Mouse (Mus musculus): ENCODE data around the gene Hnf4a. TPM values are rescaled to one million over a fixed set of nuclear protein-coding genes. Genes with fewer than 3 reads are reported as not detected.
A peak's percentile ranks its signal among the peaks of the same experiment; 100 is the strongest.

Hnf4a gene
- total and polyA plus RNA-seq, 3 experiments: not detected

DNA sequence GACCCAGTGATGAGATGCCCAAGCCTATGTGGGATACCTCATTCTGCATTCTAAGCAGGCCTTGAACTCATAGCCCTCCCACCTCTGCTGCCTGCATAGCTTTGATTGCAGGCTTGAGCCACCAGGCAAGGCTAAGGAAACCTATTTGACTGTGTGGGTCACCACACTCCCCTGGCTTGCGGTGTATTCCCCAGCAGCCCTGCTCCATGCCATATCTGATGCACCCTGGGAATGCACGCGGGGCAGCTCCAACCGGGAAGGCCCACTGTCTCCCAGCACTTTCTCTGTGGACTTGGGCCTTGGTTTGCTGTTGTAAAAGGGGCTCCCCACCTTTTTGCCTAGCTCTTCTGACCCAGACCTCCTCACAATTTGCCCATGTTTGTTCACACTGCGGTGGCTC is 106.6 kb downstream of the Hnf4a start:
- no peaks in the 10 kb centered on the region for H3K79me2 ChIP-seq (replicated peaks; ENCODE audit: control insufficient read depth, extremely low read depth, insufficient read depth, poor library complexity, severe bottlenecking)
- no peak overlapping the region for H3K27ac ChIP-seq (ENCODE audit: insufficient read depth, low read depth)
- H3K4me2 ChIP-seq (ENCODE audit: insufficient read depth, low read depth, poor library complexity, severe bottlenecking): no peak overlapping the region
- H3K9ac ChIP-seq (ENCODE audit: insufficient read depth, low read depth): no peak overlapping the region
- no peaks in the 10 kb centered on the region for H3K27me3 ChIP-seq (replicated peaks)
- peaks cover 68 to 95% of the 10 kb centered on the region in 2 experiments for H3K36me3 ChIP-seq (replicated peaks in 1 of 2; ENCODE audit: control insufficient read depth in 1 of 2, insufficient read depth in 1 of 2, low read length in 1 of 2)
- TF ChIP-seq ETS1 (conservative IDR thresholded peaks at IDR 0.05; ENCODE audit: low read depth, low read length) (no peak), POLR2AphosphoS2 (IDR thresholded peaks at IDR 0.05; ENCODE audit: low read depth, low read length) (0 out of 2 replicates have a peak, but pooled peaks have one; percentile 34)
- dilution Hi-C loops (cut with MboI; ENCODE audit: extremely low pct_ligation_motif_present, extremely low pct_unique_long_range_greater_than_20kb, low sequenced_read_pairs): no loop called here
- peaks cover 4% of the 10 kb centered on the region for H3K9me3 ChIP-seq (replicated peaks; ENCODE audit: low read length)
- DNase-seq (ENCODE audit: extremely low read depth): no peak
- peaks cover 0 to 13% of the 10 kb centered on the region in 2 experiments; a peak in 2 of 4 replicates for H3K4me1 ChIP-seq (ENCODE audit: control insufficient read depth in 1 of 2, insufficient read depth in 2 of 2)
- in situ Hi-C loops (cut with MboI; ENCODE audit: low pct_ligation_motif_present, low pct_unique_long_range_greater_than_20kb, low sequenced_read_pairs): no loop called here
- no peak overlapping the region for H3K4me3 ChIP-seq (replicated peaks in 1 of 3; ENCODE audit: low read depth in 2 of 3, low read length in 2 of 3, poor library complexity in 1 of 3)

DNA sequence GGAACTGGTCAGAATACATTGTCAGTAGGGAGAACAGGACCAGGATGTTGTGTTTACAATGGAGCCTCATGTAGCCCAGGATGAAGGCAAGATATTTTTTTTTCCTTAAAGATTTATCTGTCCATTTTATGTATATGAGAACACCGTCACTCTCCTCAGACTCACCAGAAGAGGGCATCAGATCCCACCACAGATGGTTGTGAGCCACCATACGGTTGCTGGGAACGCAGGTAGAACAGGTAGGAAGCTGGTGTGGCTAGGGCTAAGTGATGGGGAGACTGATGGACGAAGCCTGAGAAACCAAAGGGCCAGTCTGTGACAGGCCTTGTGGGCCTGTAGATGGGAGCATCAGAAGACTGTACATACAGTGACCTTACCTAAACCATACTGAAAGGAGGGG is 107.4 kb downstream of the Hnf4a start:
- Histone ChIP-seq H3K4me1 (ENCODE audit: control insufficient read depth in 1 of 2, insufficient read depth in 2 of 2) (peaks cover 0 to 6% of the 10 kb centered on the region in 2 experiments; a peak in 2 of 4 replicates), H3K9ac (ENCODE audit: insufficient read depth, low read depth) (no peak overlapping the region), H3K27me3 (replicated peaks) (no peaks in the 10 kb centered on the region), H3K9me3 (replicated peaks; ENCODE audit: low read length) (peaks cover 4% of the 10 kb centered on the region), H3K27ac (ENCODE audit: insufficient read depth, low read depth) (no peak overlapping the region), H3K4me3 (replicated peaks in 1 of 3; ENCODE audit: low read depth in 2 of 3, low read length in 2 of 3, poor library complexity in 1 of 3) (no peak overlapping the region), H3K4me2 (ENCODE audit: insufficient read depth, low read depth, poor library complexity, severe bottlenecking) (no peak overlapping the region), H3K36me3 (replicated peaks in 1 of 2; ENCODE audit: control insufficient read depth in 1 of 2, insufficient read depth in 1 of 2, low read length in 1 of 2) (peaks cover 72 to 98% of the 10 kb centered on the region in 2 experiments), H3K79me2 (replicated peaks; ENCODE audit: control insufficient read depth, extremely low read depth, insufficient read depth, poor library complexity, severe bottlenecking) (no peaks in the 10 kb centered on the region)
- dilution Hi-C loops (cut with MboI; ENCODE audit: extremely low pct_ligation_motif_present, extremely low pct_unique_long_range_greater_than_20kb, low sequenced_read_pairs): no loop called here
- TF ChIP-seq ZMIZ1 (IDR thresholded peaks at IDR 0.05; ENCODE audit: low read depth, low read length): 0 out of 2 replicates have a peak, but pooled peaks have one; percentile 10
- TF ChIP-seq ETS1 (conservative IDR thresholded peaks at IDR 0.05; ENCODE audit: low read depth, low read length): no peak
- no peak for TF ChIP-seq MAFK (IDR thresholded peaks at IDR 0.05; ENCODE audit: insufficient replicate concordance, low read length)
- in situ Hi-C loops (cut with MboI; ENCODE audit: low pct_ligation_motif_present, low pct_unique_long_range_greater_than_20kb, low sequenced_read_pairs): no loop called here
- no peak for DNase-seq (ENCODE audit: extremely low read depth)

DNA sequence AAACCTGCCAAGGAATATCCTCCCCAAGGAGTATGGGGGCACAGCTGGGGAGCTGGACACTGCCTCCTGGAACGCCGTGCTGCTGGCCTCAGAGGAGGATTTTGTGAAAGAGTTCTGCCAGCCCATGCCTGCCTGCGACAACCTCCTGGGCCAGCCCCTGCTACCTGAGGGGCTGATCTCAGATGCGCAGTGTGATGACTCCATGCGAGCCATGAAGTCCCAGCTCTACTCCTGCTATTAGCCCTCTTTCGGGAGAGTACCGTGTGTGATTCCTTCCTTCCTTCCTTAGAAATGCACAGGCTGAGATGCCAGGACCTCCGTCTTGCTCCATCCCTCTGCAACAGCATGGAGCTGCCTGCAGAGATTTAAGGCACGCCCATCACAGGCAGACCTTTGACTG is 108.8 kb downstream of the Hnf4a start:
- Histone ChIP-seq H3K36me3 (replicated peaks in 1 of 2; ENCODE audit: control insufficient read depth in 1 of 2, insufficient read depth in 1 of 2, low read length in 1 of 2) (peaks cover 78 to 98% of the 10 kb centered on the region in 2 experiments), H3K4me3 (replicated peaks in 1 of 3; ENCODE audit: low read depth in 2 of 3, low read length in 2 of 3, poor library complexity in 1 of 3) (no peak overlapping the region), H3K9me3 (replicated peaks; ENCODE audit: low read length) (peaks cover 4% of the 10 kb centered on the region), H3K79me2 (replicated peaks; ENCODE audit: control insufficient read depth, extremely low read depth, insufficient read depth, poor library complexity, severe bottlenecking) (no peaks in the 10 kb centered on the region), H3K4me1 (ENCODE audit: control insufficient read depth in 1 of 2, insufficient read depth in 2 of 2) (no peaks in the 10 kb centered on the region), H3K4me2 (ENCODE audit: insufficient read depth, low read depth, poor library complexity, severe bottlenecking) (no peak overlapping the region), H3K27me3 (replicated peaks) (no peaks in the 10 kb centered on the region), H3K27ac (ENCODE audit: insufficient read depth, low read depth) (no peak overlapping the region; the same call in none of the 2 replicates), H3K9ac (ENCODE audit: insufficient read depth, low read depth) (no peak overlapping the region)
- in situ Hi-C loops (cut with MboI; ENCODE audit: low pct_ligation_motif_present, low pct_unique_long_range_greater_than_20kb, low sequenced_read_pairs) (no loop called here), dilution Hi-C loops (cut with MboI; ENCODE audit: extremely low pct_ligation_motif_present, extremely low pct_unique_long_range_greater_than_20kb, low sequenced_read_pairs) (no loop called here)
- DNase-seq (ENCODE audit: extremely low read depth): no peak
- TF ChIP-seq POLR2A (IDR thresholded peaks at IDR 0.05; ENCODE audit: low read depth, low read length) (peak; percentile 33), PAX5 (IDR thresholded peaks at IDR 0.05; ENCODE audit: low read length) (no peak), RCOR1 (conservative IDR thresholded peaks at IDR 0.05; ENCODE audit: low read depth, low read length) (no peak), MYC (IDR thresholded peaks at IDR 0.05; ENCODE audit: low read depth, low read length) (no peak), RAD21 (IDR thresholded peaks at IDR 0.05; ENCODE audit: low read depth, low read length) (no peak)
